Mouse (Mus musculus) liver, postnatal 0 days (tissue): ENCODE results near the gene Dock6.

ENCODE experiments used
- CTCF ChIP-seq: sonication (generic); IDR thresholded peaks from 2 replicates; pipeline ENCODE4 v1.5.1; 2016; ENCODE audit warnings: antibody characterized with exemption, low read depth
- EP300 ChIP-seq: IDR thresholded peaks from 2 replicates; pipeline ENCODE4 v1.6.1; 2016; ENCODE audit warnings: antibody characterized with exemption, low read depth, mild to moderate bottlenecking

GRCm38 (mm10) chr9:21777726-21778125, 74.7 kb downstream of the Dock6 start:
- TF ChIP-seq CTCF (no peak), EP300 (no peak)
